Mouse (Mus musculus): ENCODE data around the gene Hist1h2bh. TPM values are rescaled to one million over a fixed set of nuclear protein-coding genes. Genes with fewer than 3 reads are reported as not detected.
"Not testable (repeated sequence)": the region's sequence is repeated elsewhere in the genome, so short reads cannot be mapped to it uniquely, and the experiment has no call there.

Hist1h2bh gene
- 0.87 and 0.95 TPM in 2 replicates for polyA plus RNA-seq (2016; fragmentation: Nextera tagmentation; extraction: Ambion mirVana)

DNA sequence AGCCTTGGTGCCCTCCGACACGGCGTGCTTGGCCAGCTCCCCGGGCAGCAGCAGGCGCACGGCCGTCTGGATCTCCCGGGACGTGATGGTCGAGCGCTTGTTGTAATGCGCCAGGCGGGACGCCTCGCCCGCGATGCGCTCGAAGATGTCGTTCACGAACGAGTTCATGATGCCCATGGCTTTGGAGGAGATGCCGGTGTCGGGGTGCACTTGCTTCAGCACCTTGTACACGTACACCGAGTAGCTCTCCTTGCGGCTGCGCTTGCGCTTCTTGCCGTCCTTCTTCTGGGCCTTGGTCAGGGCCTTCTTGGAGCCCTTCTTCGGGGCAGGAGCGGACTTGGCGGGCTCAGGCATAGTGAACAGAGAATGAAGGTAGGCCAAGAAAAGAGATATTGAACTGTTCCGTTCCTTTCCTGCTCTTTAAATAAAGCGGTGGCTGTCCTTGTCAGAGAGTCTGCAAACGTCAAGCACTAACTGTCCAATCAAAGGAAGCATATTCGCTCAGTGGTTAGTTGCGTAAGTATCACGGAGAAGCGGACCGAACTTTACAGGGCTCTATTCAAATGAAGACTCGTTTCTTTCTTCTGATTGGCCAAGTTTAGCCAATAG is at the start of gene Hist1h2bh:
Hist1h2bh (minus strand) TSS at position 394 of the 609 bp plus-strand sequence.
- Histone ChIP-seq H3K4me2 (peak within 1 kb of the TSS; percentile 62), H3K4me1 (peaks cover 10% of the 10 kb centered on the region; the same call in 1 of the 2 replicates), H3K27ac (peak within 1 kb of the TSS; percentile 92), H3K4me3 (replicated peaks) (peak within 1 kb of the TSS; percentile 47), H3K9ac (peak within 1 kb of the TSS; percentile 61)
- H3K36me3 ChIP-seq (replicated peaks); H3K27me3 ChIP-seq; H3K9me3 ChIP-seq: not testable (repeated sequence)
- peak; percentile 92 for ATAC-seq (ENCODE audit: low FRiP score)
- WGBS = under 1% methylated on average over 42 of the region's 42 CpGs

DNA sequence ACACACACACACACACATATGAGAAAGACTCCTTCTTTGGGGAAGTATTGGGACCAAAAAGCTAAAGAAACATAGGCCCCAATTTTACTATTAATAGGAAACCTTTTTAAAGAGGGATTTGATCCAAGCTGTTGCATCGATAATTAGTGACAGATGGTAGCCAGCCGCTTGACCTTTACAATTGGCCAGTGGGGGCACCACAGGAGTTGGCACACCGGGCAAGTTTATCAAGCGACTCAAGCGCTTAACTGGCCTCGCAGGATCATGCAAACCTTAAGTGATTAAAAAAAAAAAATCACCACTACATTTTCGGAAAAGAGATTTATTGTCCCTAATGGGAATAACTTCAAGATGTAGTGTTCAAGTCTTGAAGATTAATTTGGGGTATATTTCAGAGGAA is 49.4 kb upstream of the Hist1h2bh start:
- H3K27ac ChIP-seq = no peak overlapping the region
- 87% methylated on average over 7 of the region's 7 CpGs for WGBS

DNA sequence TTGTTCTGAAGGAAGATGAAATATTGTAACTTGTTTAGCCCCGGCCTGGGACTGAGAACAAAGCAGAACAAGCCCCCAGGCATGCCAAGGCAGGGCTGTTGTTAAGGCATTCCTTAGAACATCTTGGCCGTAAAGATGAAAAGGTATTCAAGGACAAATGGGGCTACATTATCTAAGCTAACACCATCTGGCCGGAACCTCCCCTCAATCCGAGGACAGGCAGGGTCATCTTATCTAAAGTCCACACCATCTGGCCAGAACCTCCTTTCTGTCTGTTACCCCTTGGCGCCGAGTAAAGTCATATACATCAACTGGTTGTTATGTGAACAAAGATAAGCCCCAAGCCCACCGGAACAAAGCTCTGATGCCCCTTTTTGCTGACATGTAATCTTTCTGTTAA is 48.7 kb upstream of the Hist1h2bh start:
- H3K9me3 ChIP-seq; H3K27ac ChIP-seq; H3K4me1 ChIP-seq; ATAC-seq (ENCODE audit: low FRiP score); H3K27me3 ChIP-seq; H3K9ac ChIP-seq; H3K4me2 ChIP-seq; H3K36me3 ChIP-seq (replicated peaks); H3K4me3 ChIP-seq (replicated peaks): not testable (repeated sequence)
- 92% methylated on average over 7 of the region's 7 CpGs for WGBS

More for the DNA sequence above, 49.4 kb upstream of the Hist1h2bh start:
- no peaks in the 10 kb centered on the region for H3K9me3 ChIP-seq
- H3K27me3 ChIP-seq = no peaks in the 10 kb centered on the region
- no peaks in the 10 kb centered on the region for H3K36me3 ChIP-seq (replicated peaks)
- H3K4me2 ChIP-seq = no peak overlapping the region
- H3K9ac ChIP-seq = no peak overlapping the region
- H3K4me3 ChIP-seq (replicated peaks) = no peak overlapping the region
- H3K4me1 ChIP-seq = no peaks in the 10 kb centered on the region
- no peak for ATAC-seq (ENCODE audit: low FRiP score)

DNA sequence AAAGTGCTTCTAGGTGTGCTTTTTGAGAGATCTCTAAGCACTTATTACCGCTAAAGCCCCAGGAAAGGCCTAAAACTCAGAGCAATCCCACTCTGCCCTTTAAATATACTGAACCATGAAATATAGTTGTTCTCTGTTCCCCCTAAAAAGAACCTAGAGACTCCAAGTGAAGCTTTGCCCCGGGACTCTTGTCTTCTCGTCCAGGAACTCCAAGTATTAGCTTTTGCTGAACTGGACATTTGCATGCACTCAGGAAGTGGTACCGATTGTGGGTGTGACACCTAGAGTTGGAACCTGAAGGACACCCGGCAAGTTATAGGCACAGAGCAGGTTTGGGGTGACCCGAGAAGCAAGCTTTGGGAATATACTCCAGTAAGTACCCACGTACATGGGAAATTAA is 48.0 kb upstream of the Hist1h2bh start:
- no peak for ATAC-seq (ENCODE audit: low FRiP score)
- no peak overlapping the region for H3K4me2 ChIP-seq
- no peaks in the 10 kb centered on the region for H3K9me3 ChIP-seq
- H3K4me1 ChIP-seq = peaks cover 4% of the 10 kb centered on the region; the same call in 1 of the 2 replicates
- H3K9ac ChIP-seq = no peak overlapping the region
- H3K27ac ChIP-seq = no peak overlapping the region
- no peak overlapping the region for H3K4me3 ChIP-seq (replicated peaks)
- H3K27me3 ChIP-seq = no peaks in the 10 kb centered on the region
- H3K36me3 ChIP-seq (replicated peaks) = no peaks in the 10 kb centered on the region
- WGBS = 91% methylated on average over 7 of the region's 7 CpGs

DNA sequence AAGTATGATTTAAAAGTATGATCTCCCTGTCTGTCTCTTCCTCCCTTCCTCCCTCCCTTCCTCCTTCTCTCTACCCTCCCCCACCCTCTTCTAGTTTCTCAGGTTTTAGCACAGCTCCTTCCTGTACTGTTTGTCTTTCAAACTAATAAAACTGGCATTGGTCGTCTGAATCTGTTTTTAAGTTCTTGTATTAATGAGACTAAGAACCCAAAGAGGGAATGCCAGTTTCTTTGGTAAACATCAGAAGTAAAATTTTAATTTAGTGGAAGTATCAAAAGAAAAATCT is 43.7 kb upstream of the Hist1h2bh start:
- WGBS = 3% methylated on average over 1 of the region's 1 CpGs
- Histone ChIP-seq H3K27me3 (no peaks in the 10 kb centered on the region), H3K4me3 (replicated peaks) (peak overlapping the region; percentile 23), H3K36me3 (replicated peaks) (no peaks in the 10 kb centered on the region), H3K9me3 (no peaks in the 10 kb centered on the region), H3K9ac (peak overlapping the region; percentile 55), H3K4me1 (peaks cover 28% of the 10 kb centered on the region), H3K4me2 (peak overlapping the region; percentile 55), H3K27ac (peak overlapping the region; percentile 94)
- ATAC-seq (ENCODE audit: low FRiP score) = no peak

DNA sequence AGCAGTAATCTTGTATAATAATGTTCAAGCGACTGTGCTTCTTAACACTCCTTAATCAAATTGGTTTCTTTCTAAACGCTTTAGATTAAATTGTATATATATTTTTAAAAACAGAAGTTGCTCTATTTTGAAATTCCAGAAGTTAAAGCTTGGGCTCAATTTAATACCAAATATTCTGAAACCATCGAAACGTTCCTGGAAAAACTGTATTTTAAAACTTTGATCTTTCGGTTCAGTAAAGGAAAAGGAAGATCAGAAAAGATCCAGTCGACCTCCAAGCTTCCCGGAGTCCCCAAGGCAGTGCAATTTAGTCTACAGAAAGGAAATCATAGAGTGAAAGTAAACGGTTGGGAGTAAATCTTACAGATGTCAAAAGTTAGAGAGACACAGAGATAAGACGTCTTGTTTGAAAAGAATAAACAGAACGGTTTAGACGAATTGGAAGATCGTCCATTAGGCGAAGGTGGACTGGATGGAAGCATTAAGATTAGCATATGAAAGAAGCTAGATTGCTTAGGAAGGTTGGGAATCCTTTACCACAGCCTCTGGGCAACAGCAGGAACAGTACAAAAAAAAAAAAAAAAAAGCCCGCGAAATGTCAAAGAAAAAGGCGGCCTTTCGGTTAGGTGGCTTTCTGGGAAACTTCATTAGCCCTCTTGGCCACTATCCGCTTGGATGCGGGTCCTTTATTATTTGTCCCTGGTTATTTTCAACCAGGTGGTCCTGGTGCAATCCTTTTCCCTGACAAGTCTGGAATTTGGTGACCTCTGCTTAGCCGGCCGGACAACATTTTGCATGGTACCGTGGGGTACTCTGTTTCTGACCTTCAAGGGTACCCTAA is 43.1 kb upstream of the Hist1h2bh start:
- peak overlapping the region; percentile 55 for H3K9ac ChIP-seq
- H3K27me3 ChIP-seq = no peaks in the 10 kb centered on the region
- peaks cover 30% of the 10 kb centered on the region for H3K4me1 ChIP-seq
- H3K9me3 ChIP-seq = no peaks in the 10 kb centered on the region
- H3K27ac ChIP-seq = peak overlapping the region; percentile 94
- H3K4me2 ChIP-seq = peak overlapping the region; percentile 55
- no peaks in the 10 kb centered on the region for H3K36me3 ChIP-seq (replicated peaks)
- H3K4me3 ChIP-seq (replicated peaks) = peak overlapping the region; percentile 45
- WGBS = 1% methylated on average over 22 of the region's 22 CpGs
- ATAC-seq (ENCODE audit: low FRiP score) = 0 out of 2 replicates have a peak, but pooled peaks have one; percentile 30

DNA sequence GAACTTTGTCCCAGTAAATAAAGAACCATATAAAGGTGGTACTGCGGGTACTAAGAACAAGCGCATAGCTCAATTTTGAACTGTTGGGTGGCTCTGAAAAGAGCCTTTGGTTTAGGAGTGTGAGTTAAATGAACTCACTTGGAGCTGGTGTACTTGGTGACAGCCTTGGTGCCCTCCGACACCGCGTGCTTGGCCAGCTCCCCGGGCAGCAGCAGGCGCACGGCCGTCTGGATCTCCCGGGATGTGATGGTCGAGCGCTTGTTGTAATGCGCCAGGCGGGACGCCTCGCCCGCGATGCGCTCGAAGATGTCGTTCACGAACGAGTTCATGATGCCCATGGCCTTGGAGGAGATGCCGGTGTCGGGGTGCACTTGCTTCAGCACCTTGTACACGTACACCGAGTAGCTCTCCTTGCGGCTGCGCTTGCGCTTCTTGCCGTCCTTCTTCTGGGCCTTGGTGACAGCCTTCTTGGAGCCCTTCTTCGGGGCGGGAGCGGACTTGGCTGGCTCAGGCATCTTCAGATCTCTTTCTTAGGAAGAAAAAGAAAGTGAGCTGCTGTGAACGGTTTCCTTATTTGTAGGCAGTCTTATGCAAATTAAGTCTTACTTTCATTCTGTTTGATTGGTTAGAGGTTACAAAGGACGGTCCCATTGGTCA is 42.4 kb upstream of the Hist1h2bh start:
- Histone ChIP-seq H3K4me3 (replicated peaks) (peak overlapping the region; percentile 45), H3K4me1 (peaks cover 32% of the 10 kb centered on the region), H3K9ac (peak overlapping the region; percentile 75), H3K4me2 (peak overlapping the region; percentile 70), H3K27ac (peak overlapping the region; percentile 99)
- WGBS = under 1% methylated on average over 24 of the region's 36 CpGs
- H3K27me3 ChIP-seq; H3K36me3 ChIP-seq (replicated peaks); H3K9me3 ChIP-seq: not testable (repeated sequence)
- ATAC-seq (ENCODE audit: low FRiP score) = peak; percentile 90

DNA sequence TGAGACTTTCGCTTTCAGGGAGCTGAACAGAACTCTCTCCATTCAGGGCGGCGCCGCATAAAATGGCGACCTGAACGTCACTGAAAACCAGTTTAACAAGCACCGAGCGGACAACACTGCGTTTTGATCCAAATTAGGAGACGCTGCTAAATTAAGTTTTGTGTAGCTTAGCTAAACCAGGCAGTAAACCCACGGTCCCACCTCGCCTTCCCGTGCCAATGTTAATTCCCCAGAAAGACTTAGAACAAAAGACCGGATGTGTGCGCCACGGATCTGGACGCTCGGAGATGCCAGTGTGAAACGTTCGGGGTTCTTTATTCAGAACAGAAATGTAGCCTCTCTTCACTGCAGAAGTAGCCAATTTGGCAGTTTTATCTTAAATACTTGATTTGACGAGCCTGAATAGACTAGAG is 41.8 kb upstream of the Hist1h2bh start:
- Histone ChIP-seq H3K27me3 (no peaks in the 10 kb centered on the region), H3K27ac (peak overlapping the region; percentile 99), H3K9ac (peak overlapping the region; percentile 75), H3K9me3 (no peaks in the 10 kb centered on the region), H3K36me3 (replicated peaks) (no peaks in the 10 kb centered on the region), H3K4me3 (replicated peaks) (peak overlapping the region; percentile 45), H3K4me1 (peaks cover 32% of the 10 kb centered on the region), H3K4me2 (peak overlapping the region; percentile 70)
- 0 out of 2 replicates have a peak, but pooled peaks have one; percentile 9 for ATAC-seq (ENCODE audit: low FRiP score)
- under 1% methylated on average over 21 of the region's 21 CpGs for WGBS

DNA sequence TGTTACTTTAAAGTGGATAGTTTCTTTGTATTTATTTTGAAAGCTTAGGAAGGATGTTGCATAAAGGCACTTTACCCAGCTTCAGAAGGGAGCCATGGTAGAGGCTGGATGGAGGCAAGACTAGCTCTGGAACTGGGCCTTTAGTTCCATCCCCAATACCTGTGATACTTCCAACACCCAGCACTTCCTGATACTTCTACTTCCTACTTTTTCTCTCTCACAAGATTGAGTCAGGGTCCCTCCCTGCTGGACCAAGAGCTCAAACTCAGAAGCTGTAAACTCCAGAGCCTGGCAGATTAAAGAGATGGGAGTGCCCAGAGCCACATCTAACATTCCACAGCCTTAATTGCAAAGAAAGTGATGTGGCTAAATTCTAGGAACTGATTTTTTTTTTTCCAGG is 41.1 kb upstream of the Hist1h2bh start:
- H3K36me3 ChIP-seq (replicated peaks) = no peaks in the 10 kb centered on the region

DNA sequence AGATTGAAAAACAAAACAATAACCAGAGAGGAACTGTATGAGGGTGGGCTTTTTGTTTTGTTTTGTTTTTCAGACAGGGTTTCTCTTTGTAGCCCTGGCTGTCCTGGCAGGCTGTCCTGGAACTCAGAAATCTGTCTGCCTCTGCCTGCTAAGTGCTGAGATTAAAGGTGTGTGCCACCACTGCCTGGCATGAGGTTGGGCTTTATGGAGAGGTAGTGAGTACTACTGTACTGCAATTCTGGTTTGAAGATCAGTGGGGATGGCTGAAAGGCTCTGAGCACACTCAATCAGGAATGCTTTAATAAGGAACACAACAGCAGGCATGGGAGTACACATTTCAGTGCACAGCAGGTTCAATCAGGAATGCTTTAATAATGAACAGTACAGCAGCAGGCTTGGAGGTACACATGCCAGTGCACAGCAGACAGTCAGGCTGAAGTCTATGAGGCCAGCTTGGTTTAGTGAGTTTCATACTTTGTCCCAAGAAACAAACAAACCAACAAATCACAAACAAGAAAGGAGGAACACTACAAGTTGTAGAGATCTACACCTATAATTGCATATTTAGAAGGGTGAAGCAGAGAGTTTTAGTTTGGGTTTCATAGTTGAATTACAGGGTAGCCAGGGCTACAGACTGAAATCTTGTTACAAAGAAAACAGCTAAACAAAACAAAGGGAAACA is 40.3 kb upstream of the Hist1h2bh start:
- H3K27ac ChIP-seq = peak overlapping the region; percentile 99
- no peaks in the 10 kb centered on the region for H3K27me3 ChIP-seq
- 0 out of 2 replicates have a peak overlapping the region, but pooled peaks have one; percentile 36 for H3K9ac ChIP-seq
- no peak overlapping the region for H3K4me3 ChIP-seq (replicated peaks)
- no peak for ATAC-seq (ENCODE audit: low FRiP score)
- no peaks in the 10 kb centered on the region for H3K9me3 ChIP-seq
- H3K4me1 ChIP-seq = peaks cover 32% of the 10 kb centered on the region
- H3K4me2 ChIP-seq = peak overlapping the region; percentile 85
- H3K36me3 ChIP-seq (replicated peaks) = no peaks in the 10 kb centered on the region

More for the DNA sequence above, 41.1 kb upstream of the Hist1h2bh start:
- no peaks in the 10 kb centered on the region for H3K27me3 ChIP-seq
- H3K9me3 ChIP-seq = no peaks in the 10 kb centered on the region
- ATAC-seq (ENCODE audit: low FRiP score) = no peak
- H3K27ac ChIP-seq = peak overlapping the region; percentile 99
- H3K4me2 ChIP-seq = peak overlapping the region; percentile 70
- H3K9ac ChIP-seq = peak overlapping the region; percentile 75; the same call in 1 of the 2 replicates
- H3K4me1 ChIP-seq = peaks cover 32% of the 10 kb centered on the region
- peak overlapping the region; percentile 45 for H3K4me3 ChIP-seq (replicated peaks)

DNA sequence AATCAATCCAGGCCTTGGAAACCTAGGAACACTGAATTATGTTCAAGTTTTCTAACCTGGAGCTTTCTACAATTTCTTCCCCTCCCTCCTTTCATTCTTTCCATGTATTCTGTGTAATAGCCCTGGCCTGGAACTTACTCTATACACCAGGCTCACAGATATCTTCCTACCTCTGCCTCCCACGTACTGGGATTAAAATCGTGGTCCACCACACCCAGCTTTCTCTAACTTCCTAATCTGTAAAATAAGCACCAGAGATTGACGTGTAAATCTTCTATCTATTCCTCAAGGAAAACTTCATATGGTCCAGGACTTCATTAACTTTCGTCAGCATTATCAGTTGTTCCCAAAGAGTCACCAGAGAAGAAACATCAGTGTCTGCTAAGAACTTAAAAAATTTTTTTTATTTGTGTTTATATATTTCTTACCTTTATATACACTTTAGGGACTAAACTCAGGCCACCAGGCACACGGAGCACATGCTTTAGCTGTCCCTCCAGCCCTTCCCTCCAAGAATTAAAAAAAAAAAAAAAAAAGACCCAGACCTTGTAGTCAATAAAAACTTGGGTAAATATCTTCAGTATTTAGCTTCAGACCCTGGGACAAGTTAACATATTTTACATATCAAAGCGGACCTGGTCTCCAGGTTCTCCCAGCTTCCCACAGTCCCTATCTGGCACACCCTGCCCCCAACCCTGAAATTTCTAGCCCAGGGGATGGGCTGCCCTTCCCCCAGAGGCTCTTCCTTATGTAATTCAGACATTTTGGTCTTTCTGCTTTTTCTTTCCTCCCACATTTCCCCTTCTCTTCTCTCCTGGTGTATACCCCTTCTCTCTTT is 39.2 kb upstream of the Hist1h2bh start:
- WGBS = 4% methylated on average over 6 of the region's 6 CpGs
- no peaks in the 10 kb centered on the region for H3K27me3 ChIP-seq

More for the DNA sequence above, 39.2 kb upstream of the Hist1h2bh start:
- H3K36me3 ChIP-seq (replicated peaks) = no peaks in the 10 kb centered on the region
- H3K4me2 ChIP-seq = peak overlapping the region; percentile 85
- H3K4me3 ChIP-seq (replicated peaks) = peak overlapping the region; percentile 53
- peak overlapping the region; percentile 99 for H3K27ac ChIP-seq
- H3K4me1 ChIP-seq = peaks cover 32% of the 10 kb centered on the region
- peak overlapping the region; percentile 78 for H3K9ac ChIP-seq
- H3K9me3 ChIP-seq = no peaks in the 10 kb centered on the region
- no peak for ATAC-seq (ENCODE audit: low FRiP score)
